Mouse (Mus musculus) midbrain, embryonic 14.5 days (tissue): ENCODE measurements around the gene Cda. TPM values are rescaled to one million over a fixed set of nuclear protein-coding genes. Genes with fewer than 3 reads are reported as not detected.
"Not testable (repeated sequence)": the region's sequence is repeated elsewhere in the genome, so short reads cannot be mapped to it uniquely, and the experiment has no call there.

Source experiments
- ATAC-seq: fragments of 200-750 bp; cut with Nextera tagmentation; 2 replicates; pipeline ENCODE4 v1.8.0; 2017; ENCODE audit warnings: moderate number of reproducible peaks, moderate library complexity; ENCODE audit not compliant: low FRiP score, low TSS enrichment
- DNase-seq: peaks from one replicate; pipeline ENCODE4 v3.0.0-alpha.2; 2015
- H3K27ac ChIP-seq: fragments of 300-500 bp; sonication (generic); replicated peaks from 2 replicates; pipeline ENCODE4 v1.5.1; 2014; ENCODE audit warnings: mild to moderate bottlenecking, low read depth, low read length, moderate library complexity
- H3K27me3 ChIP-seq: fragments of 300-500 bp; sonication (generic); 2 replicates; pipeline ENCODE4 v1.6.1; 2014; ENCODE audit warnings: low read length, control low read depth, mixed read lengths; ENCODE audit not compliant: control insufficient read depth, insufficient read depth
- H3K36me3 ChIP-seq: fragments of 300-500 bp; sonication (generic); 2 replicates; pipeline ENCODE4 v1.6.1; 2014; ENCODE audit warnings: low read length, control low read depth; ENCODE audit not compliant: control insufficient read depth, insufficient read depth
- H3K4me1 ChIP-seq: fragments of 300-500 bp; sonication (generic); 2 replicates; pipeline ENCODE4 v1.6.1; 2014; ENCODE audit warnings: mild to moderate bottlenecking, antibody characterized with exemption, low read length, control low read depth; ENCODE audit not compliant: control insufficient read depth, insufficient read depth
- H3K4me2 ChIP-seq: fragments of 300-500 bp; sonication (generic); 2 replicates; pipeline ENCODE4 v1.6.1; 2014; ENCODE audit warnings: mild to moderate bottlenecking, low read length, moderate library complexity
- H3K4me3 ChIP-seq: fragments of 300-500 bp; sonication (generic); replicated peaks from 2 replicates; pipeline ENCODE4 v1.5.1; 2014; ENCODE audit warnings: low read depth, low read length
- H3K9ac ChIP-seq: fragments of 300-500 bp; sonication (generic); replicated peaks from 2 replicates; pipeline ENCODE4 v1.6.1; 2014; ENCODE audit warnings: mild to moderate bottlenecking, low read length, moderate library complexity
- H3K9me3 ChIP-seq: fragments of 300-500 bp; sonication (generic); 2 replicates; pipeline ENCODE4 v1.6.1; 2016; ENCODE audit warnings: low read length, control low read depth, mixed read lengths; ENCODE audit not compliant: control insufficient read depth
- WGBS: fragments of 180-500 bp; shearing (Covaris S2); extraction: QIAGEN DNeasy Blood & Tissue Kit; methylation state at CpG from one replicate; pipeline ENCODE4 v1.1.7; 2014; 5-methylcytosine and 5-hydroxymethylcytosine counted together
- polyA plus RNA-seq: library from polyadenylated mRNA; unstranded; fragments of >200 nt; fragmentation: Nextera tagmentation; extraction: Ambion mirVana; gene quantifications from 2 replicates; pipeline ENCODE4 v1.2.1, GENCODE M21; 2014

Cda gene
- polyA plus RNA-seq, 1 experiment from 2014 or later: 2.4 TPM

DNA sequence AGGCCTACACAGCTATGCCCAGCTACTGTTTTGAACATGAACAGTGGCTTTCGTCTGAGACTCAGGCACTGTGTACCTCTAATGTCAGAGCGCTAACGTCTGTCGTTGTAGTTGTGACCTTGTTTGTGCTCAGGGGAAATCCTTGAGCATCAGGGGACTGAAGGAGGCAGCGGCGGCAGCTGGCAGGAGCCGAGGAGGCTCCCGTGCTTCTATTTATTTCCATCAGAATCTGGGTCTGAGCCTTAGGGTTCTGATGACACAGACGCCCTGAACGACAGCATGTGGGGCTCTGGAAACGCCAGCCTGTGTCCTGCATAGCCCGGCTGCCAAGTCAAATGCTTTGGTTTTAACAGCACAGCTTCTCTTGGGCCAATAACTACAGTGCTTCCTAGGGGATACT is 32.8 kb downstream of the Cda start:
- ATAC-seq: no peak
- Histone ChIP-seq H3K27ac (no peak overlapping the region), H3K36me3 (no peaks in the 10 kb centered on the region), H3K4me3 (no peak overlapping the region), H3K9me3 (no peaks in the 10 kb centered on the region), H3K4me1 (no peaks in the 10 kb centered on the region), H3K9ac (no peak overlapping the region), H3K27me3 (no peaks in the 10 kb centered on the region), H3K4me2 (no peak overlapping the region)
- WGBS: 87% methylated on average over 12 of the region's 12 CpGs
- DNase-seq: no peak

DNA sequence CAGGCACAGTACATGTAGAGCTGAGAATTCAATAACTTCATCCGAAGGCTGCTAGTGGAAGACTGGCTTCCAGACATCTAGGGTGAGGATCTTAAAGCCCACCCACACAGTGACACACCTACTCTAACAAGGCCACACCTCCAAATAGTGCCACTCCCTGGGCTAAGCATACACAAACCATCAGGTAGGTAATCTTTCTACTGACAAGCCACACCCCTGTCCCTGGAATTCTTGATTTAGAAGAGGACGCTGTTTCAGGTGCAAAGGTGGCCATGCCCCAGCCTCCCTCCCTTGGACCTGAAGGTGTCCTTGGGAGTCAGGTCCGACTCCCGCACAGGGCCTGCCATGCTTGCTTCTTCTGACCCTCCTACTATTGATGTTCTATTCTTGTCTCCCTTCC is 34.7 kb downstream of the Cda start:
- no peaks in the 10 kb centered on the region for H3K27me3 ChIP-seq
- H3K27ac ChIP-seq: no peak overlapping the region
- H3K4me2 ChIP-seq: no peak overlapping the region
- H3K9me3 ChIP-seq: no peaks in the 10 kb centered on the region
- no peaks in the 10 kb centered on the region for H3K36me3 ChIP-seq
- WGBS: 90% methylated on average over 4 of the region's 4 CpGs
- no peak overlapping the region for H3K4me3 ChIP-seq
- no peak overlapping the region for H3K9ac ChIP-seq
- no peak for ATAC-seq
- DNase-seq: no peak
- no peaks in the 10 kb centered on the region for H3K4me1 ChIP-seq

DNA sequence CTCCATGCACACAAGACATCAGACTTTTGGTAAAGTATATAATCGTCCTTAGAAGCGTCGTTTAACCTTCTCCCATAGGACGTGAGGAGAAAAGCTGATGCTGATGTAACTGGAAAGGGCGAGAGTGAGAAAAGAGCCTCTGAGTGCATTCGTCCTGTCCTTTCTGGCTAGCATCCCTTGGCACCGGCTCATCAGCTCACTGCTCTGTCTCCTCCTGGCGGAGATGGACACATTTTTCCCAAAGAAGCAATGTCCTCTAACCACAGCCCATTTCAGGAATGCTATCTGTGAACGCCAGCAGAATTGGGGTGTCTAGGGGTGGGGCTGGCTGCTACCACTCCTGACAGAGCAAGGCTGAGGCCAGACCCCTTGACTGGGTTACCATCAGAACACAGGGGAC is 36.1 kb downstream of the Cda start:
- no peaks in the 10 kb centered on the region for H3K4me1 ChIP-seq
- no peaks in the 10 kb centered on the region for H3K36me3 ChIP-seq
- DNase-seq: no peak
- H3K9ac ChIP-seq: no peak overlapping the region
- no peak overlapping the region for H3K27ac ChIP-seq
- WGBS: 77% methylated on average over 9 of the region's 9 CpGs
- no peaks in the 10 kb centered on the region for H3K9me3 ChIP-seq
- H3K27me3 ChIP-seq: no peaks in the 10 kb centered on the region
- no peak overlapping the region for H3K4me2 ChIP-seq
- no peak overlapping the region for H3K4me3 ChIP-seq
- no peak for ATAC-seq

DNA sequence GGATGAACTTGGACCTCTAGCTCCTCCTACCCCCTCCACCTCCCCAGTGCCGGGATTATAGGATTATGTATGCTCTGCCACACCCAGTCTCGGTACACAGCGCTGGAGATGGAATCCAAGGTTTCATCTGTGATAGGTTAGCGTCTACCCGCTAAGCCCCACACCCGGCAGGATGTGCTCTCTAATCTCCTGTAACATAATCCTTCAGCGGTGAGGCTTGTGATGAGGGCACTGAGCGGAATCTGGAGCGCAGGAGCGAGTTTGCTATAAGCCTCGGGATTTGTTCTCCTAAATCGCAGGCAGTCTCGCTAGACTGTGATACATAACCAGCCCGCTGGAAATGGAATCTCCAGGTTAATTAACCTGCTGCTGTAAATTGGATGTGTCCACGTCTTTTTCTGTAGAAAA is 37.5 kb downstream of the Cda start:
- Histone ChIP-seq H3K4me2 (peak overlapping the region; percentile 29; the same call in 1 of the 2 replicates), H3K27ac (peak overlapping the region; percentile 28; the same call in 1 of the 2 replicates)
- 15% methylated on average over 15 of the region's 15 CpGs for WGBS

DNA sequence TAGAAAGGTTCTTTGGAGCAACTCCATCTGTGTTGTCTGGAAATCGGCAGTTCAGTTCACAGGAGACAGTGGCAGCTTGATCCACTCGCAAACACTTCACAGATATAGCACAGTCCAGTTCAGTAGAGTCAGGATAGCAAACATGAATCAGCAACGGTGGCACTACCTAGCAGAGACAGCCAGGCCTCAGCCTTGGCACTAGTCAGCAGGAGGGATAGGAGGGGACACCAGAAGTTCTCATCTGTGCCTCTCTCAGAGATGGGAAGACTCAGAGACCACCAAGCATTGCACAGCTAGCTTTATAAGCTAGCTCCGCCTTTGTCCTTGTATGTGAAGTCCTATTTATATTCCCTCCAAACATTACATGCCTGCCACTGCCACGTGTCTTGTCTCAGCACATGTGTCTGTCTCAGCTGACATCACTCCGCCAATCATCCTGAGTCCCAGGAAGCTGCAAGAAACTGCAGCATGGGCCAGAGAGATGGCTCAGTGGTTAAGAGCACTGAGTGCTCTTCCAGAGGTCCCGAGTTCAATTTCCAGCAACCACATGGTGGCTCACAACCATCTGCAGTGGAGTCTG is 39.8 kb downstream of the Cda start:
- Histone ChIP-seq H3K4me1 (peaks cover 14% of the 10 kb centered on the region), H3K4me3 (0 out of 2 replicates have a peak overlapping the region, but pooled peaks have one; percentile 10), H3K27ac (no peak overlapping the region), H3K4me2 (peak overlapping the region; percentile 39), H3K9me3 (no peaks in the 10 kb centered on the region), H3K9ac (no peak overlapping the region), H3K27me3 (no peaks in the 10 kb centered on the region), H3K36me3 (no peaks in the 10 kb centered on the region)
- WGBS: 67% methylated on average over 7 of the region's 7 CpGs
- DNase-seq (no peak), ATAC-seq (no peak)

More for the DNA sequence above, 37.5 kb downstream of the Cda start:
- Histone ChIP-seq H3K27me3 (no peaks in the 10 kb centered on the region), H3K9ac (no peak overlapping the region; the same call in 1 of the 2 replicates), H3K4me1 (peaks cover 4% of the 10 kb centered on the region; the same call in 1 of the 2 replicates), H3K36me3 (no peaks in the 10 kb centered on the region), H3K4me3 (no peak overlapping the region), H3K9me3 (no peaks in the 10 kb centered on the region)
- peak; percentile 71 for DNase-seq
- ATAC-seq: no peak

DNA sequence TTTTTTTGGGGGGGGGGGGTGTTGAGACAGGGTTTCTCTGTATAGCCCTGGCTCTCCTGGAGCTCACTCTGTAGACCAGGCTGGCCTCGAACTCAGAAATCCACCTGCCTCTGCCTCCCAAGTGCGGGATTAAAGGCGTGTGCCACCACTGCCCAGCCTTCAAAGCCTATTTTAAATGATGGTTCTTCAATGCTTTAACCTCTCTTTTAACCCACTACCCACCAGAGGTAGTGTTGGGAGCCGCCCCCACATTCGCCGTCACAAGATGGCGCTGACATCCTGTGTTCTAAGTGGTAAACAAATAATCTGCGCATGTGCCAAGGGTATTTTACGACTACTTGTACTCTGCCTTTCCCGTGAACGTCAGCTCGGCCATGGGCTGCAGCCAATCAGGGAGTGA is 40.6 kb downstream of the Cda start:
- not testable (repeated sequence) for H3K9me3 ChIP-seq, H3K4me2 ChIP-seq, ATAC-seq, H3K36me3 ChIP-seq, H3K9ac ChIP-seq, H3K27me3 ChIP-seq, H3K4me3 ChIP-seq, H3K27ac ChIP-seq
- 62% methylated on average over 8 of the region's 12 CpGs for WGBS
- peaks cover 18% of the 10 kb centered on the region for H3K4me1 ChIP-seq
- DNase-seq: peak; percentile 41

DNA sequence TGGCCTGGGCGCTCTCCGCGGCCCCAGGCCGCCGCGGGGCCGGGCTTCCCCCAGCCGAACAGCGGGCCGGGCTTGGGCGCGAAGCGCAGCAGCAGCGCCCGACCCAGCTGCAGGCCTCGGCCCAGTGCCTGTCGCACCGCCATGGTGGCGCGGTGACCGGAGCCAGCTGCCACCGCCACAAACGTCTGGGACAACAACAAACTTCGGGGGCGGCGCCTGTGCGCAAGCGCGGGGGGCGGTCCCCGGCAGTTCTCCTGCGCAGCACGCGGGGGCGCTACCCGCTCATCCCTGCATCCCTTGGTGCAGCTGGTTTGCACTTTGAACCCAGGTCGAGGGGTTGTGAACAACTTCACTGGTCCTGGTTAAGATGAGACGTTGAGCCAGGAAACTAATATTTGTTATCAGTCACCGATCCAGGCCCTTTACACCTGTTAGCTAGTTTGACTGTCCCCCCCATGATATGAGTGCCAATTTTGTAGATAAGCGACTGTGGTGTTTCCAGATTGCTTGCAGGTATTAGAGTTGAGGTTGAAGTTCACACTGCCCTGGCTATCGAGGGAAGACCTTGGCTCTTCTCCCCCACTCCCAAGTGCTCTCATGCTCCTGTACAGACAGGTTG is 41.6 kb downstream of the Cda start, which contains the start of gene Pink1:
Gene Pink1, minus strand, starts transcription at position 231 of the 619 bp plus-strand sequence.
- Histone ChIP-seq H3K27me3 (no peaks in the 10 kb centered on the region), H3K4me2 (peak within 1 kb of the TSS; percentile 63), H3K9ac (peak within 1 kb of the TSS; percentile 84), H3K36me3 (no peaks in the 10 kb centered on the region), H3K4me1 (peaks cover 18% of the 10 kb centered on the region), H3K9me3 (no peaks in the 10 kb centered on the region), H3K4me3 (peak within 1 kb of the TSS; percentile 82), H3K27ac (peak within 1 kb of the TSS; percentile 93)
- 4% methylated on average over 39 of the region's 41 CpGs for WGBS
- DNase-seq (peak; percentile 92), ATAC-seq (peak; percentile 77)

DNA sequence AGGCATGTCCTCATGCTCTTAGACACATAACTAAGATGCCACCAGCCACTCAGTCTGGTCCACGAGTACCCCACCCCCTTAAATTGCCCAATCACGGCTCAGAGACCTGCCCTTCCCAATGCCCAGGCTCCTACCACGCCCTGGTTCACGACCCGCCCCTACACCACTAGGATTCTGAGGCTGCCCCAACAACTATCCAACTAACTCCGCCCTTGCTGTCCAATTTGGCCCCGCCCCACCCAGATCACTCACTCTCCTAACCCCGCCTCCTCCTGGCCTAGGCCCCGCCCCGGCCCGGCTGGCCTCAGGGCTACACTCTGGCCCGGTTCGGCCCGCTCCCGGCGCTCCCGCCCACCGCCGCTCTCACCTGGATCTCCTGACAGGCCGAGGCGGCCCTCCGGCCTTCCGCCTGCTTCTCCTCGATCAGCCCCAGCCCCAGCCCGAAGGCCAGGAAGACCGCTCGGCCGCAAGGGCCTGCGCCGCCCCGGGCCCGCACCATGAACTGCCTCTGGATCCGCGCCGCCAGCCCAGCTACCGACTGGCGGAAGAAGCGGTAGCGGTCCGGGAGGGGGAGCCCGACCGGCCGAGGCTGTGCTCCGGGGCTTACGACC is 42.2 kb downstream of the Cda start:
- WGBS: under 1% methylated on average over 43 of the region's 45 CpGs
- peak overlapping the region; percentile 84 for H3K9ac ChIP-seq
- peaks cover 3% of the 10 kb centered on the region; the same call in 1 of the 2 replicates for H3K36me3 ChIP-seq
- peaks cover 18% of the 10 kb centered on the region for H3K4me1 ChIP-seq
- no peaks in the 10 kb centered on the region for H3K27me3 ChIP-seq
- peak overlapping the region; percentile 93 for H3K27ac ChIP-seq
- ATAC-seq (peak; percentile 85), DNase-seq (peak; percentile 86)
- no peaks in the 10 kb centered on the region for H3K9me3 ChIP-seq
- peak overlapping the region; percentile 63 for H3K4me2 ChIP-seq
- peak overlapping the region; percentile 82 for H3K4me3 ChIP-seq
